Mouse (Mus musculus) right cerebral cortex, postnatal 36 days (tissue): Measurements from ENCODE around the gene Asphd2.
A peak's percentile ranks its signal among the peaks of the same experiment; 100 is the strongest.

Experiments
- DNase-seq, 2 experiments: peaks; one replicate each; pipeline ENCODE4 v3.0.0; 2022; ENCODE audit warnings: low spot score in 2 of 2, mixed read lengths in 1 of 2

Gene Asphd2

GRCm38 (mm10) chr5:112391676-112392323 is 2.9 kb downstream of the Asphd2 start:
- DNase-seq, result no peak

- peak in 1 of 2 experiments; percentile 5 for DNase-seq
These were observed 3.7 kb downstream of the Asphd2 start for GRCm38 (mm10) chr5:112391002-112391401.

DNA sequence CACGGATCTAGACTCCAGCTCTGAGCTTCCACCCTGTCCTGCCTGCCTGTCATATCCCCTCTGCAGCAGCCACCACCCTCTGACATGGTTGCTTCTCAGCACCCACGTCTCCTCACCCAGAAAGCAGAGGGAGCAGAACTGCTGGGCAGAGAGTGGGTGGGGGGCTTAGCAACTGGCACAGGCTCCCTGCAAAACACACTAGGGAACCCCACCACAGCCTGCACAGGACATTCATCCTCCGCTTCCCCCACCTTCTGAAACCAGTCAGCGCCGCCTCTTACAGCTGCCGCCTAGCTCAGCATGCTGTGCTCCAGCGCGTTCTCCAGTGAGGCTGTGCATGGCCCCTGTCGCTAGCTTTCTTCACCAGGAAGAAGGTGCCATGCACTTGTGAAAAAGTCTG is 5.3 kb downstream of the Asphd2 start:
- peak in 1 of 2 experiments; percentile 25 for DNase-seq

DNA sequence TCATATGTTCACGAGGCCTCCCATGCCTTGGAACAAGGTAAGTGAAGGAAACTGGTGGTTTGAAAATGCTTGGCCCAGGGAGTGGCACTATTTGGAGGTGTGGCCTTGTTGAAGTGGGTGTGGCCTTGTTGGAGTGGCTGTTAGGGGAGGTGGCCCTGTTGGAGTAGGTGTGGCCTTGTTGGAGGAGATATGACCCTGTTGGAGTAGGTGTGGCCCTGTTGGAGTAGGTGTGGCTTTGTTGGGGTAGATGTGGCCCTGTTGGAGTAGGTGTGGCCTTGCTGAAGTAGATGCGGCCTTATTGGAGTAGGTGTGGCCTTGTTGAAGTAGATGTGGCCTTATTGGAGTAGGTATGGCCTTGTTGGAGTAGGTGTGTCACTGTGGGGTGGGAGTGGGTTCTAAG is 8.7 kb downstream of the Asphd2 start:
- DNase-seq, result no peak

DNA sequence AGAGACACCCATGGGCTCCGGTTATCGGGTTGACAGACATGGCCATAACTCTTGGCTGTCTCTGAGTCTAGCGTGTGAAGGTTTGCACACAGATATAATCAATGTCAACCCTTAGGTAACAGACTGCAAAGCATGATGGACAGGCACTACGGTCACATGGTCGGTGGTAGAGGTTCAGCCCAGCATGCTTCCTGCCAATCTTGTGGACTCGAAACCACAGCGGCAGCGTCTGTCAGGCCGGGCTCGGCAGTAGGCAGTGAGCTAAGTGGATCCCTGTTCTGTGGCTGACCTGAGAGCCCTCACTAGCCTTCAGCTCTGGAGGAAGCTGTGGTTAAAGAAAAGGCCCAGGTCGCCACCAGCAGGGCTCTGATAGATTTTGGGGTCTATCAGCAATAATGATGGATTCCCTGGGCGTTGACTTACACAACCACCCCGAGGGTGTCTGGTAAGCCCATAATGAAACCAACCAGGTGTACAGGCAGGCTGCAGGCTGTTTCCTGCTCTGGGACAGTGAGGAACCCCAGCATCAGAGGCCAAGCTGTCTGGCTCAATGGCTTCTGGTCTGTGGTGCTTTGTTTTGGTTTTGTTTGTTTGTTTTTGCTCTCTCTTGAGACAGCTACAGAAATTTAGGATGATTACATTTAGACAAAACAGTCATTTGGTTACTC is 9.7 kb downstream of the Asphd2 start:
- peak in 1 of 2 experiments; percentile 1 for DNase-seq

DNA sequence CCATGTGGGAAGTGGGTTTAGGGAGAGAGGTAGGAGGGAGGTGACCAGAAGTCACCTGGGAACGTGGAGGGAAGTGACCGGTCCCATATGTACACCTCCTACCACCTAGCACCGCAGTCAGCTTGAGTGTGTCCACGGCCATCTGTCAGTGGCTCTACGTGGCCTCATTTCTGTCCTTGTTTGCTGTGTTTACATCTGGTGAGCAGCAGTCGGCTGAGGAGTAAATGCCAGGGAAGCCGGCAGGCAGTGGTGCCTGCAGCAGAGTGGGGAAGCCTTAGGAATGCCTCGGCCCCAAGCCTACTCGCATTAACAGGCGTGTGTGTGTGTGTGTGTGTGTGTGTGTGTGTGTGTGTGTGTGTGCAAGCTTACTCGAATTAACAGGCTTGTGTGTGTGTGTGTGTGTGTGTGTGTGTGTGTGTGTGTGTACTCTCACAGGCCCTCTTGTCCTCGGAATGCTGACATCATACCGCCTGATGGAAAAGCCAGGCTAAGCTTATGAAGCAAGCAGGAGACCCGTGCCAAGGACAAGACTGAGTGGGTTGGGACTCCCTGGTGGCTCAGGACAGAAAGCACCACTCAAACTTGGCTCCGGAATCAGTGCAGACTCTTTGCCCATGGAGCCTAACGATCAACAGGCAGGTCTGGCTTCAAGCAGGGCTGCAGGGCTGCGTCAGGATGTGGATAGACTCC is 11.9 kb downstream of the Asphd2 start:
- peak; percentile 57 to 71 for DNase-seq

DNA sequence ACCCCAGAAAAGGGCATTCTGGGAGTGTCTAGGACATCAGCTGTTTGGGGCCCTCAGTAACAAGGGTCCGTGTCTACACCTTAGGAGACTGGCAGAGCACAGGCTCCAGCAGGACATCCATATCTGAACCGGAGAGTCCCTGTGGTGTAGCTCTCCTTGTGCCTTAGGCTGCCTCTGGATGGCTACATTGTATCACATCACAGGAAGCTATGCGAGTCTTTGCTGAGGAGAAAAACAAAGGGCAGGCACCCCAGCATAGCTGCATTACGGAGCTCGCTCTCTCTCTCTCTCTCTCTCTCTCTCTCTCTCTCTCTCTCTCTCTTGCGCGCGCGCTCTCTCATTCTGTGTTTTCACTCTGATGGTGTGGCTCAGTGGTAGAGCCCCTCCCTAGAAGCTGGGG is 12.6 kb downstream of the Asphd2 start:
- DNase-seq, result peak in 1 of 2 experiments; percentile 1

DNA sequence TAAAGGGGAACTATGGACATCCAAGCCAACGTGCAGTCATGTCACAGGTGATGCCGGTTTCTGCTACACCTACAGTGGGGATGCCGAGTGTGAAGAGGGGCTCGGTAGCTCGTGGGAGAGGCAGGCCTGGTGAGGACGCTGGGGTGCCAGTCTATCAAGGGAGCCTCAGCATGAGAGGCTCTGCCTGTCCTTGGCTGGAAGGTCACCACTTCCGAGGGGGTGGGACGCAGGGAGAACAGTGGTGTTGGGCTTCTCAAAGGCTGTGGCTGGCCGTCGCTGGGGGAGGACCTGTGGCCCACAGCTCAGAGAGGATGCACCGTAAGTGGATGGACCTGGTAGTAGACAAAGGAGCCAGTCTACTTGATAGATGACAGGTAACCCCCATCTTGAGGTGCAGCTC is 13.5 kb downstream of the Asphd2 start:
- no peak for DNase-seq

GRCm38 (mm10) chr5:112378716-112379115 is 15.9 kb downstream of the Asphd2 start:
- no peak for DNase-seq

- no peak for DNase-seq
These were observed 17.3 kb downstream of the Asphd2 start for GRCm38 (mm10) chr5:112377380-112377779.

GRCm38 (mm10) chr5:112376111-112376510 is 18.6 kb downstream of the Asphd2 start:
- no peak for DNase-seq

DNA sequence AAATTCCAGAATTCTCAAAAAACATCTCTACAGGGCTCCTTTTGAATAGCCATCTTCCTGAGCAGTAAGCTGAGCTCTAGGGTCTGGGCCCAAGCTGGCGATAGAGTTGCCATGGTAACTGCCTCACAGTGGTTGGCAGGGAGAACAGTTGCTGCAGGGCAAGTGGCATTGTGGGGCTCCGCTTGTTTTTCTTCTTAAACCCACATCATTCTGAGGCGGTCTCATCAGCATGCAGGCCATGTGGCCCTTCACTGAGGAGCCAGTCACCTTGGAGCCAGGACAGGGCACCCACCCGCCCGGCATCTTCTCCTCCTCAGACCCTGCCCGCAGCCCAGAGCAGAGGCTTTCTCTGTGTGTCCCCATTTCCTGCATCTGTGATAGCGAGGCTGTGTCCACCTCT is 22.7 kb downstream of the Asphd2 start:
- peak; percentile 76 to 77 for DNase-seq

DNA sequence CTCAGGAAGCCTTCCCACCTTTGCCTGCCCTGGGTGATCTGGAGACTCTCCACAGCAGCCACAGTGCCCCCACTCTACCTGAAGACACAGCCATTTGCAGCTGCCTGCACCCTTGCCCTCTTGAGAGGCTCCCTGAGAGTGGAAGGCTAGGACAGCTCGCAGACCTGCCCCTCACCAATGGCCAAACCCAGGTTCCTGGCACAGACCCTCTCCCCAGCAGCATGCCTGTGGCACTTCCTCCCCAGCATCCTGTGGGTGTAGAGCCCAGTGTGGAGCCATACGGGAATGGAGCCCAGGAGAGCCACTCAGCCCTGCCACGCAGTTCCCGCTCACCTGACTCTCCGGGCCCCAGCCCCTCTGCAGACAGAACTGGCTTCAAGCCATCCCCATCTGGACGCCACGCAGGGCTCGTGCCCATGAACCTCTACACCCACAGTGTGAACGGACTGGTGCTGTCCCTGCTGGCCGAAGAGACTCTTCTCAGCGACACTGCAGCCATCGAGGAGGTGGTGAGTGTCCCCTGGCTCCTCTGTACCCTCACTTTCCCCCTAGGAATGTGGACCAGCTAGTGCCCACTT is 24.3 kb downstream of the Asphd2 start:
- DNase-seq, result no peak

DNA sequence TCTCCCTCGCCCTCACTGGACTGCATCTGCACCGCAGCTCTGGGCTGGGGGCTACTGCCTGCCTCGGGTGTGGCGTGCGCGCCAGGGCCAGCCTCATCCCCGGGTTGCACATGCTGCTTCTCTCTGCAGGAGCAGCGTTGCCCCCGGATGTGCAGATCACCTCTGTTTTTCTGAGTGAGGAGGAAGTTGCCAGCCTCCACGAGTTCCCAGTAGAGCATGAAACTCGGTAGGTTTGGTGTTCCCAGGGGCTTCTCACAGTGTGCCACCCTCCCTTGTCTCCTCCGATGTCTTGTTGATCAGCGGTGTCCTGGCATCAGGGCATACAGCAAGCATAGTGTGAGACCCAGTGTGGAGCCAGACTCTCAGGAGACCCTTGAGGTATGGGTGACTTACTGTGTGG is 25.3 kb downstream of the Asphd2 start:
- DNase-seq, result no peak

- no peak for DNase-seq
These were observed 26.0 kb downstream of the Asphd2 start for GRCm38 (mm10) chr5:112368666-112369065.

DNA sequence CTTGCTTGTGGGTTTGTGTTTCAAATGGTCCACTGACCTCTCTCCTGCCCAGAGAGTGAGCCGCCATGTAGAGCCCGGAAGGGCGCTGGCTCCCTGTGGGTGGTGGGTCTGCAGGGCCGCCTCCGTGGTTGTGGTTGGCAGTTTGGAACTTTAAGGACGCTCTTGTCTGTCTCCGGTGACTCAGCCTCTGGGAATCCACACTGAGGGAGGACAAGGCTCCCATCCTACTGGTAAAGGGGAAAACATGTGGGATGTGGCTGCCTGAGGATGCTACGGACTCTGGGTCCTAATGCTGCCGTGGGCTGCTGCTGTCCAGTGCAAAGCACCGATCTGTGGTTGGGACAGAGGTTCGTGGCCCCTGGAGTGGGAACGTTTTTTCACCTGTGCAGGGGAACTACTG is 26.7 kb downstream of the Asphd2 start:
- DNase-seq, result no peak

GRCm38 (mm10) chr5:112367338-112367737 is 27.3 kb downstream of the Asphd2 start:
- no peak for DNase-seq

- no peak for DNase-seq
These were observed 27.8 kb downstream of the Asphd2 start for GRCm38 (mm10) chr5:112366879-112367278.

DNA sequence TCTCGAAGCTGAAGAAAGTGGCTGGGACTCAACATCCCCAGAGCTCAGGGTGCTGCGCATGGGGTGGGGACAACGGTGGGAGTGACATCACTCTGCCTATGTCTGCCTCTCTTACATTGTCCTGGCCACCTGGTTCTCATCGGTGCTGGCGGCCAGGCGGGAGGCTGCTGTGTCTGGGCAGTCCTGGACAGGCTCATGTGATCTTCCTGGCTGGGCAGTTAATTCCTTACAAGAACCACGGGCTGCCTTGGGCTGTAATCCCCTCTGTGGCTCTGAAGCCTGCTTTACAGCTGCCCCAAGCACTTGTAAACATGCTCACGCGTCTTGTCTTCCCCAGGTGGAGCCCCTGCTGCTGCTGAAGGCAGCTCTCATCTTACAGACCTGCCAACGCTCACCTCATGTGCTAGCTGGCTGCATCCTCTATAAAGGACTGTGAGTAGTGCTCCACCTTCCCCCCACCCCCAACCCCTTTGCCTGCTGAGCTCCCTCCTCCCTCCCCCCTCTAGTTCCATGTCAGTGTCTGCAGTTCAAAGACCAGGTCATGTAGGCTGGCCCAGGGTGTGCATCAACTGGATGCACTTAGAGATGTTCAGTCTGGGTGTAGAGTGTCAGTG is 30.4 kb downstream of the Asphd2 start:
- no peak for DNase-seq

DNA sequence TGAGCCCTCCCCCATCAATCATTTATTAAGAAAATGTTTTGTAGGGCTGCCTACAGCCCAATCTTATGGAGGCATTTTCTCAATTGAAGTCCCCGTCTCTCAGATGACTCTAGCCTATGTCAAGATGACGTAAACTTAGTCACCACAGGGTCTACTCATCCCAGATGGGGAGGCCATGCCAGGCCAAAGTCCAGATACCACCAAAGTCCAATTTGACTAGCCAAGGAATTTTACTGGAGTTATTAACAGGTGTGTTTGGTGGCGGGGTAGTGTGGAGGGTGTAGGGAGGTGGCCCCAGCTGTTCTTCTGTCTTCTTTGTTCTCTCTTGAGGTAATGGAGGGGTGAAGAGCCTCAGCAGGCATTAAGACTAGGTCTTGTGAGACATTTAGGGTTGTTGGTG is 34.6 kb downstream of the Asphd2 start:
- DNase-seq, result no peak

DNA sequence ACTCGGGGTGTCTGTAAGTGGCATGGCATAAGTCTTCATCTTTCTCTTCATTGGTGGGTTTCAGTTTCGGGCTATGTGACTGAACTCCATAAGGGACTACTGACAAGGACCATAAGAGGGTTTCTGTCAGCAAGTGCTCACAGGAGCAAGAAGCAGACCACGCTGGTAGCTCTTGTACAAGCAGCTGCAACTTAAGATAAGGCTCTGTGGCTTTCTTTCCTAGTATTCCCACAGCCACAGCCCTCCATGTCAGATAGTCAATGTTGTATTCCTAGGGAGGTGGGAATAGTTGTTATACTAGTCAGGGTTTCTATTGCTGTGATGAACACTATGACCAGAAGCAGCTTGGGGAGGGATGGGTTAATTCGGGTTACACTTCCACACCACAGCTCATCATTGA is 35.1 kb downstream of the Asphd2 start:
- no peak for DNase-seq

DNA sequence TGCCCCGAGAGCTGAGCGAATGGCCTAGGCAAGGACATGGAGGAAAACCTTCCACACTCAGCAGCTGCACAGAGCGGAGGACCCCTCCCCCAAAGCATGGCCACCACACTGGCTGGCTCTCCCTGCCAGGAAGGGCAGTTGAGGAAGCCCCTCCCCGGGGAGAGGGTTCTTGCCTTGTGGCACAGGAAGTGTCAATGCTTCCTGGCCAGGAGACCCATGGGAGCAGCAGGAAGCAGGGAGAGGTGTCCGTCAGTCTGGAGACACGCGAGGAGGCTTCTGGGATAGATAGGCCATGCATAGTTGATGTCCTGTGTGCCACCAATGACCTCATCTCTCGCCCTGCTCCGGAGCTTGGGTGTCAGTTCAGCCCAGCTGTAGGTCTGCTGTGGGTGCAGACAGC is 38.3 kb downstream of the Asphd2 start:
- DNase-seq, result no peak
